Mouse (Mus musculus) heart, embryonic 12.5 days (tissue): ENCODE measurements at regions not wholly inside any gene's neighbourhood (a gene's known extent, or its start where the extent isn't known, plus 50 kb on each side); places are given as distances from the start of the nearest gene placed in this dataset.

ENCODE experiments used
- ATAC-seq: fragments of 200-750 bp; cut with Nextera tagmentation; 2 replicates; pipeline ENCODE4 v1.8.0; 2017; ENCODE audit warnings: moderate TSS enrichment, moderate library complexity; ENCODE audit not compliant: insufficient number of reproducible peaks, low FRiP score
- H3K27ac ChIP-seq: fragments of 300-500 bp; sonication (generic); 2 replicates; pipeline ENCODE4 v1.5.1; 2016; ENCODE audit warnings: mild to moderate bottlenecking, moderate library complexity; ENCODE audit not compliant: poor library complexity, severe bottlenecking
- H3K27me3 ChIP-seq: fragments of 300-500 bp; sonication (generic); replicated peaks from 2 replicates; pipeline ENCODE4 v1.6.1; 2016; ENCODE audit warnings: mild to moderate bottlenecking, moderate library complexity
- H3K36me3 ChIP-seq: fragments of 300-500 bp; sonication (generic); 2 replicates; pipeline ENCODE4 v1.6.1; 2016; ENCODE audit warnings: mild to moderate bottlenecking, moderate library complexity
- H3K4me1 ChIP-seq: fragments of 300-500 bp; sonication (generic); replicated peaks from 2 replicates; pipeline ENCODE4 v1.6.1; 2016; ENCODE audit warnings: mild to moderate bottlenecking
- H3K4me2 ChIP-seq: fragments of 300-500 bp; sonication (generic); 2 replicates; pipeline ENCODE4 v1.6.1; 2016; ENCODE audit warnings: mild to moderate bottlenecking, moderate library complexity
- H3K4me3 ChIP-seq: fragments of 300-500 bp; sonication (generic); 2 replicates; pipeline ENCODE4 v1.5.1; 2016; ENCODE audit warnings: mild to moderate bottlenecking
- H3K9ac ChIP-seq: fragments of 300-500 bp; sonication (generic); 2 replicates; pipeline ENCODE4 v1.6.1; 2016; ENCODE audit warnings: mild to moderate bottlenecking, moderate library complexity
- H3K9me3 ChIP-seq: fragments of 300-500 bp; sonication (generic); replicated peaks from 2 replicates; pipeline ENCODE4 v1.6.1; 2016; ENCODE audit warnings: mild to moderate bottlenecking, moderate library complexity
- WGBS: fragments of 180-500 bp; shearing (Covaris S2); methylation state at CpG from one replicate; pipeline ENCODE4 v1.1.7; 2016; 5-methylcytosine and 5-hydroxymethylcytosine counted together

DNA sequence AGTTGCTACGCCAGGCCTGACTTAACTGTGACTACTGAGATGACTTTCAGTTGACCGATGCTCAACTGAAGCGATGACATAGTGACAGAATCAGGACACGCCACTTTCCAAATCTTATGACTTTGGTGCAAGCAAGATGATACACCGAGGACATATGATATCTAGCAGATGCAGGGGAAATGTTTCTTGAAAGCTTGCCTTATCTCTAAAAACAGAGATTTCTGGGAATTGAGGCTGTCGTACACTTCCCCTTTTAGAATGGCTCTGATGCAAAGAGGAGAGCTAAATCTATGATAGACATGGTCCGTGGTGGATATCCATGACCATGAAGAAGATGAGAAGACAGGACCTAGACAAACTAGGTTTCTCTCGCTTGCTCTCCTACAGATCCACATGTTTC lies 167.8 kb upstream of the Dyrk2 start:
- ATAC-seq: no peak
- Histone ChIP-seq H3K36me3 (no peaks in the 10 kb centered on the region), H3K27ac (no peak overlapping the region), H3K4me3 (no peak overlapping the region), H3K9me3 (0 out of 2 replicates have a peak, but pooled peaks cover 3% of the 10 kb centered on the region), H3K4me1 (peaks cover 15% of the 10 kb centered on the region), H3K27me3 (no peaks in the 10 kb centered on the region), H3K9ac (no peak overlapping the region), H3K4me2 (no peak overlapping the region)
- WGBS: 73% methylated on average over 8 of the region's 8 CpGs

DNA sequence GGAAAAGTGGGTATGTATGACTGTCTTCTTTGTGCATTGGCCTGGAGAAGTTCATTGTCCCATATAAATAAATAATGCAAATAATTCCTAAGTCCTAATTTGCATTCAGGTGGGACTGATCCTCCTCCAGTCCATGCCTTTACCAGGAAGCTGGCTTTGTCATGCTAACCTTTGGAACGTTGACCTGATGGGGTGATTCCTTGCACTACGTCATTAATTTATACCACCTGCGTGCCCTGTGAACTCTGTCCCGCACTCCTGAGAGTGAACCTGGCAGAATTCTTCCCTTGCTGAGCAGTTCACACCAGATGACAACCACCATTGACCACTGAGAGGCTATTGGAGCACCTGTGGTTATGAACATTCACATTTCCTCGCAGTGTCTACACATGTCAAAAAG lies 165.9 kb upstream of the Dyrk2 start:
- H3K4me2 ChIP-seq: no peak overlapping the region
- WGBS: 85% methylated on average over 5 of the region's 5 CpGs
- H3K4me3 ChIP-seq: no peak overlapping the region
- H3K36me3 ChIP-seq: no peaks in the 10 kb centered on the region
- peaks cover 20% of the 10 kb centered on the region for H3K4me1 ChIP-seq
- ATAC-seq: no peak
- H3K27ac ChIP-seq: no peak overlapping the region
- no peak overlapping the region for H3K9ac ChIP-seq
- 0 out of 2 replicates have a peak, but pooled peaks cover 3% of the 10 kb centered on the region for H3K9me3 ChIP-seq
- no peaks in the 10 kb centered on the region for H3K27me3 ChIP-seq

DNA sequence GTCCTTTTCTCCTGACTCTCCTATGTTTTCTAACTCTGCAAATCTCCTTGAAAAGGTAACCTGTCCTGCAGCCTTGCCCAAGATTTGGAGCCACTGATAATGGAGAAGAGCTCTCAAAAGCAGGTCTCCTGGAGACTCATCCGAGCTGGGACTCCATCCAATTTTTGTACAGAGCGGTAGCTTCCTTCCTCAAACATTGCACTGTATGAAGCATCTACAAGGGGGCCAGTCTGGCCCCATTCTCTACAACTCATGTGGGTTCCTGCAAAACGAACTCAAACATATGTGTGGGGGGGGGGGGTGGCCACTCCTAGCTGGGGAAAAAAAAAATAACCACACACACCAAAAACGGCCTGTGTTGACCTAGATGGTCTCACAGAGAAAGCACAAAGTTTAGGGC lies 164.4 kb upstream of the Dyrk2 start:
- no peak for ATAC-seq

DNA sequence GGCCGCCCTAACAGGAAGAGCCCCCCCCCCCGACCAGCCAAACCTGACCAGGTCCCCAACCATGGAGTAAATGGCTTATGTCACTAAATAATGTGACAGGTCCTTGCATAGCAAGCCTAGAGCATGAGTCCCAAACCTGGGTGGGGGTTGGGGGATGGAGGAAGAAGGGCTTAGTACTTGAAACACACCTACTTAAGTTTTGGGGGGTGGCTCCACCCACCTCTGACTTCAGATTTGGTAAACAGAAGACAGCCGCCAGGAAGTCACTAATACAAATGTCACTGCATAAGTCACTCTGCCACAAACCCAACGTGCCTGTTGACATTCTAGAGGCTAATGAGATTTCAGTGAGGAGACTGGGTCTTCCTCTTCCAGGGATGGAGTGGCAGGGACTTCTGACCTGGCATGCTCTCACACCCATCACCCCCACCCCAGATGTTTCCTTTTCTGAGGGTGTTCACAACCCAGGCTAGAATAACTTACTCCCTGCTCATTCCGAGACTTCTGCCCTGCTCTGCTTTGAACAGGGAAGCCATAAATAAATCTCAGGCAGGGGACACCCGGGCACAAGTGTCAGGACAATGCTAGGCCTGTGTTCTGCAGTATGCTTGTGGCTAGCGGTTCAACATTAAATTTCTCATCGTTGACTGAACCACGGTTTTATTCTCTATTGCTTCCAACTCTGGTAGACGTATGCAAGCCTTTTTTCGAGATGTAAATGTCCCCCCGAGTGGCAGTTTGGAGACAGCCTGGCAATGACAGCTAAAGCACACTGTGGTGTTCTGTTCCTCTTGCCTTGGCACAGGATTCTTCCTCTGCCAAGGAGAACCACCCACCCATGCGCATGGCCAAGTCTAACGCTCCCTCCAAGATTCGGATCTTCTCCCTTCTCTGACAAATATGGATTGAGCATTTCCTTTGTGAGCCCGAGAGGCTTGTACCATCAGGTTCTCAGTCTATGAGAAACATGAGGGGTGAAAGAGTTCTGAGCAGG lies 161.6 kb upstream of the Dyrk2 start:
- Histone ChIP-seq H3K4me1 (peaks cover 29% of the 10 kb centered on the region), H3K9ac (no peak overlapping the region), H3K27ac (no peak overlapping the region), H3K4me2 (no peak overlapping the region), H3K4me3 (no peak overlapping the region), H3K36me3 (no peaks in the 10 kb centered on the region), H3K27me3 (no peaks in the 10 kb centered on the region), H3K9me3 (0 out of 2 replicates have a peak, but pooled peaks cover 3% of the 10 kb centered on the region)
- ATAC-seq: no peak
- 75% methylated on average over 16 of the region's 16 CpGs for WGBS

More for the DNA sequence above, 164.4 kb upstream of the Dyrk2 start:
- 75% methylated on average over 4 of the region's 4 CpGs for WGBS
- Histone ChIP-seq H3K36me3 (no peaks in the 10 kb centered on the region), H3K4me2 (no peak overlapping the region), H3K4me1 (peaks cover 10% of the 10 kb centered on the region), H3K27me3 (no peaks in the 10 kb centered on the region), H3K27ac (no peak overlapping the region), H3K9ac (no peak overlapping the region), H3K9me3 (0 out of 2 replicates have a peak, but pooled peaks cover 3% of the 10 kb centered on the region), H3K4me3 (no peak overlapping the region)

DNA sequence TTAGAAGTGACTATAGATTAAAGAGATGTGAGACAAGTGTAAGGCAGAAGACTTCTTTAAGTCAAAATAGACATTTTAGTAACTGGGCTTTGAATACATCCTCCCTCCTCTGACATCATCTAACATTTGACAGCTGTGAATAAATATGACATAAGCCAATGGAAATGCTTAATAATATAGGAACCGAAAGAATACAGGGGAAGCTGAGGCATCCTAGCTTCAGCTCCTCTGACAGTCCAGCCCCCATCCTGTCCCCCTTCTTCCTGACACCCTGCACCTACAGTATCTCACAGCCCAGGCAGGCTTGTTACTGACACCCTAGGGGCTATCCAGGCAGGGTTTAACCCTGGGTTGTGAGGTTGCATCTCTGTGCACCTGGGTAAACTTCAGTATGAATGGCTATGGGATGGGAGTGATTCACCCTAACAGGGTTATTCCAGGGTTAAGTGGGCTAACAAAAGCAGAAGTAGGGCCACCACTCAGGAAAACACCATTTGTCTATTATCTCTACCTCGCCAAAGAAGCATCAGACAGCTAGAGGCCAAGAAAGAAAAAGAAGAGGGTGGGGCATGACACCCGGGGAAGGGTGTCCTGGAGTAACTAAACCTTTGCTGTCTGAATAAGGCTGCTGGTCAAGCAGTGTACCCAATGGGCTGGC lies 158.6 kb upstream of the Dyrk2 start:
- Histone ChIP-seq H3K9me3 (no peaks in the 10 kb centered on the region), H3K36me3 (no peaks in the 10 kb centered on the region), H3K4me2 (no peak overlapping the region), H3K4me1 (peaks cover 29% of the 10 kb centered on the region), H3K9ac (no peak overlapping the region), H3K4me3 (no peak overlapping the region), H3K27ac (no peak overlapping the region), H3K27me3 (0 out of 2 replicates have a peak, but pooled peaks cover 7% of the 10 kb centered on the region)
- 44% methylated on average over 3 of the region's 3 CpGs for WGBS
- no peak for ATAC-seq

DNA sequence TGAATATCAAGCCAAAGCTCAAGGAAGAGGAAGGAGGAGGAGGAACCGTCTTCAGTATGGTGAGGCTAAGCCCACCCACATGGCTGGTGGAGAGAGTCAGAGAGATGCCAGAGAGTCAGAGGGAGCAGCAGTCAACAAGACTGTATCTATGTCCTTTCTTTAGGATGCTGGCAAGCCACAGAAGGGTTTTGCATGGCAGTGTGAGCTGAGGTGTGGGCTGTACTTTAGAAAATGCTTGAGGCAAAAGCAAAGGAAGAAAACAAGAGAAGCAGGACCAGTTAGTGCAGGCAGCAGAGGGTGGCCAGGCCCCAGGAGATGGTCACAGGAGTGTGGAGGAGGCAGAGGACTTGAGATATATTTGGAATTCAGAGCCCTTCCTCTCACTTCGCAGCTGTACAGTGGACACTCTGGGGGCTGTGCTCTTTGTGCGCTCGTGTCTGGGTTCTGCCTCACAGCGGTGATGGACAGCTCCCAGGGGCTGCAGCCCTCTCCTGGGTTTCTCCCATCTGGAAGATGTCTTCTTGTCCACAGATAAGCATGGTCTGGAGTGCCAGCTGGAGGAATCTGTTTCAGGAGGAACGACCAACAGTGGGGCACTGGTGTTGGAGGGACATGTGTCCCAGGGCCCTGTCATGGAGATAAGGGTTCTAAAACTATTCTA lies 157.4 kb upstream of the Dyrk2 start:
- no peak; the same call in 1 of the 2 replicates for ATAC-seq
- no peak overlapping the region for H3K9ac ChIP-seq
- H3K9me3 ChIP-seq: no peaks in the 10 kb centered on the region
- no peaks in the 10 kb centered on the region for H3K36me3 ChIP-seq
- H3K27me3 ChIP-seq: 0 out of 2 replicates have a peak, but pooled peaks cover 8% of the 10 kb centered on the region
- 4% methylated on average over 6 of the region's 6 CpGs for WGBS
- peak overlapping the region; percentile 3; the same call in 1 of the 2 replicates for H3K4me2 ChIP-seq
- peaks cover 29% of the 10 kb centered on the region for H3K4me1 ChIP-seq
- H3K4me3 ChIP-seq: no peak overlapping the region
- no peak overlapping the region for H3K27ac ChIP-seq

DNA sequence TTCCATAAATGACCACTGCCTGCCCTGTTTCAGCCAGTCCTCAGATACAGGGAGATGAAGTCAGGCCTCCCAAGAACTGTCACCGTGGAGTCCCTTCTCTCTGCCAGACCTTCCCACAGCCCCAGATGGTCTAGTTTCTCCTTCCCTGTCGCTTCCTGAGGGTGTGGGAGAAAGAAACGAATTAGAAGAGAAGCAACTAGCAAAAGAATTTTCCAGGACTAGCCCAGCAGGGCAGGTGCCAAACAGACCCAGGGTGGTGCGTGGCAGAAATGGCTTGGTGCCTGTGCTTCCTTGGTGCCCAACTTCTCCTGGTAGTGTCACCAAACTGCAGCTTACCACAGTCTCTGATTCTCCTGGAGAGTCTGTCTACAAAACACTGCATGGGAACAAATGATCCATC lies 156.3 kb upstream of the Dyrk2 start:
- Histone ChIP-seq H3K4me3 (no peak overlapping the region), H3K4me2 (no peak overlapping the region), H3K27me3 (0 out of 2 replicates have a peak, but pooled peaks cover 8% of the 10 kb centered on the region), H3K9me3 (no peaks in the 10 kb centered on the region), H3K4me1 (peaks cover 27% of the 10 kb centered on the region), H3K36me3 (no peaks in the 10 kb centered on the region), H3K27ac (no peak overlapping the region), H3K9ac (no peak overlapping the region)
- 72% methylated on average over 4 of the region's 4 CpGs for WGBS
- ATAC-seq: no peak

DNA sequence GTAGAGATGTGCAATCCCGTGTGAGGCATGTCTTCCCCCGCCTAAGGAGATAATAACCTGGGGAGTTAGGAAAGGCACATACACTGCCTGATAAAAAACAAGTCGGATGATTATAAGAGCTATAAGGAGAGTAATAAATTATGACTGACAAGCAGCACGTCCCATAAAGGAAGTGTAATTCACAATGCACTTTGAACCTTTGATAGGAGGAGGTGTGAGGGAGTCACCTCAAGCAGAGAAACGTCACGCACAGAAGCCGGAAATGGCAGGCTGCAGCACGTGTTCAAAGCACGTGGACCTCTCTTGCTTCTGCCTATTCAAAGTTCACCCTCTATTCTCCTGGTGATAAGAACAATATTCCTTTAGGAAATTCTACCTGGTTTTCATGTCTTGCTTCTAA lies 154.4 kb upstream of the Dyrk2 start:
- Histone ChIP-seq H3K27ac (no peak overlapping the region), H3K4me3 (no peak overlapping the region), H3K36me3 (no peaks in the 10 kb centered on the region), H3K4me2 (no peak overlapping the region), H3K27me3 (0 out of 2 replicates have a peak, but pooled peaks cover 8% of the 10 kb centered on the region), H3K4me1 (peaks cover 24% of the 10 kb centered on the region), H3K9ac (no peak overlapping the region), H3K9me3 (no peaks in the 10 kb centered on the region)
- no peak for ATAC-seq
- WGBS: 56% methylated on average over 9 of the region's 9 CpGs

DNA sequence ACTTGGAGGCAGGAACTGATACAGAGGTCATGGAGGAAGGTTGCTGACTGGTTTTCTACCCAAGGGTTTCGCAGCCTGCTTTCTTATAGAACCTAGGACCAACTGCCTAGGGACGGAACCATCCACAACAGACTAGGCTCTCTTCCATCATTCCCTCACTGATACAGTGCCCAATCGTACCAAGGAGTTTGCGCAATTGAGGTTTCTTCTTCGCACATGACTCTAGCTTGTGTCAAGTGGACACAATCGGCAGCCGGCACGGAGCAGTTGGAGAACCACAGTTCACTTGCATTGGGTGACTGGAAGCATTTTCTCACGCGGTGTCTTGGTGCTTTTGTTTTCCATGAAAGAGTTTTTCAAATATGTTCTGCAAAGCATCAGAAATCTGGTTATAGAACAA lies 149.1 kb upstream of the Dyrk2 start:
- no peak for ATAC-seq
- Histone ChIP-seq H3K27ac (no peak overlapping the region), H3K4me1 (0 out of 2 replicates have a peak, but pooled peaks cover 7% of the 10 kb centered on the region), H3K27me3 (0 out of 2 replicates have a peak, but pooled peaks cover 3% of the 10 kb centered on the region), H3K4me3 (no peak overlapping the region), H3K9me3 (no peaks in the 10 kb centered on the region), H3K9ac (no peak overlapping the region), H3K36me3 (no peaks in the 10 kb centered on the region), H3K4me2 (no peak overlapping the region)
- 88% methylated on average over 10 of the region's 10 CpGs for WGBS

DNA sequence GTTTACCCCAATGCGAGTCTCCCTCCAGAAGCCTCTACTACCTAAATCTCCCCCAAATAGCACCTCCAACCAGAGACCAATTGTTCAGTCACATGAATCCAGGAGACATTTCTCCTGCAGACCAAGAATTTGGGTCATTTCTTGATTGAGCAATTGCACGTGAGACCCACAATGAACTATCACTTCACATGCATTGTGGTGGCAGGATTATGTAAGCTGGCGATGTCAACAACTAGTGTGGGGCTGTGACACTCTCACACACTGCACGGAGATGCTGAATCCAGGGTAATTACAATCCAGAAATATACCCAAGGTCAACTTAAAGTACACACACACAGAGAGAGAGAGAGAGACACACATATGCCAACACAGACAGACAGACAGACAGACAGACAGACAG lies 148.5 kb upstream of the Dyrk2 start:
- H3K27ac ChIP-seq: no peak overlapping the region
- H3K9me3 ChIP-seq: no peaks in the 10 kb centered on the region
- H3K4me1 ChIP-seq: peaks cover 13% of the 10 kb centered on the region
- H3K36me3 ChIP-seq: no peaks in the 10 kb centered on the region
- H3K4me3 ChIP-seq: no peak overlapping the region
- H3K4me2 ChIP-seq: no peak overlapping the region
- WGBS: 85% methylated on average over 4 of the region's 4 CpGs
- ATAC-seq: no peak
- no peaks in the 10 kb centered on the region for H3K27me3 ChIP-seq
- H3K9ac ChIP-seq: no peak overlapping the region

DNA sequence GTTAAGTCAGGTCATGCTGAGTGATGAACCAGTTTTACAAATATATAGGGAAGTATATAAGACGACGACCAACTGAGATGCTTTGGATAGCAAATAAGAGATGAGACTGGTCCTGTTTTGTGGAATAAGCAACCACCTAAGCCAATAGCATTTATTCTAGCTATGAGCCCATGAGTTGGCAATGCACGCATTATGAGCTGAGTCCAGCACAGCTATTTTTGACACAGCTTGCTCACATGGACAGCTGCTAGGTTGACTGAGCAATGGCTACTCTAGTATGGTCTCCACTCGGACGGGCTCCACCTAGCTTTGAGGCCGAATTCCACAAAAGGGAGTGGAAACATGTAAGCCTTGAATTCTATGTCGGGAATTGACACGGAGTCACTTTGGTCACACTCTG lies 146.1 kb upstream of the Dyrk2 start:
- Histone ChIP-seq H3K36me3 (no peaks in the 10 kb centered on the region), H3K9ac (no peak overlapping the region), H3K27ac (no peak overlapping the region), H3K4me2 (no peak overlapping the region), H3K27me3 (no peaks in the 10 kb centered on the region), H3K9me3 (no peaks in the 10 kb centered on the region), H3K4me1 (peaks cover 16% of the 10 kb centered on the region), H3K4me3 (no peak overlapping the region)
- no peak for ATAC-seq
- 86% methylated on average over 8 of the region's 8 CpGs for WGBS
